Mouse (Mus musculus) cerebellum, postnatal 4 days (tissue): ENCODE data around the gene Tiam1.
A peak's percentile ranks its signal among the peaks of the same experiment; 100 is the strongest.

ENCODE experiments used
- DNase-seq, 2 experiments: peaks; one replicate each; pipeline ENCODE4 v3.0.0; 2022; ENCODE audit warnings: low spot score in 2 of 2, mixed read lengths in 1 of 2

The Tiam1 gene

DNA sequence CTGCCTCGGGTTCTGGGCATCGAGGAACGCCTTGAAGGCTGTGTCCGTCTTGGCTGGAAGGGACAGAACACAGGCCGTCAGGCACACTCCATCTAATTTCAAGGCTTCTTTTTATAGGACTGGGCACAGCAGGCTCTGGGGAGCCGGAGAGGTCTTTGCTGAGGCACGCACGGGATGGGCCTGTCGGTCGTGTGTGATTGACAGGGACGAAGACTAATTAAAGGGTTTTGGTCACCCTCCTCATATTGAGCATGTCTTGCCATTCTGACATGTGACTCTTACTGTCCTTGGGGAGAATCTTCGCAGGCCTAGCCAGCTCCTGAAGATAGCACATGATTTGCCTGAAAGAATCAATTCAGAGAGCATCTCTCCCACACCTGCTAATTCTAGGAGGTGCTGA, 338.4 kb downstream of the Tiam1 start:
- no peak for DNase-seq

DNA sequence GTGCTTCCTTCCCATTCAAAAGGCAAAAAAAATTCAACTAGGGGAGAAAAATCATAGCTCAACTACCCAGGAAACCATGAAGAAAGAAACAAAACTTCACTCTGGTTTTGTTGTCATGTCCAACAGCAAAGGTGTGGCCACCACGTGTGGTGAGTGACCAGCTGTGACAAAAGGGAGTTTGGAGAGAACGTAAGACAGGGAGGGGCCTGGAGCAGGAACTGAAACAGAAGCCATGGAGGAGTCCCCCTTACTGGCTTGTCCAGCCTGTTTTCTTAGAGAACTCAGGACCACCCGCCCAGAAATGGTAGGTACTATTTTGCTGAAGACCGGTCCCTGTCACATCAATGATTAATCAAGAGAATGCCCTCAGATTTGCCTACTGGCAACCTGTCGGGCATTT, 342.1 kb downstream of the Tiam1 start:
- no peak for DNase-seq

DNA sequence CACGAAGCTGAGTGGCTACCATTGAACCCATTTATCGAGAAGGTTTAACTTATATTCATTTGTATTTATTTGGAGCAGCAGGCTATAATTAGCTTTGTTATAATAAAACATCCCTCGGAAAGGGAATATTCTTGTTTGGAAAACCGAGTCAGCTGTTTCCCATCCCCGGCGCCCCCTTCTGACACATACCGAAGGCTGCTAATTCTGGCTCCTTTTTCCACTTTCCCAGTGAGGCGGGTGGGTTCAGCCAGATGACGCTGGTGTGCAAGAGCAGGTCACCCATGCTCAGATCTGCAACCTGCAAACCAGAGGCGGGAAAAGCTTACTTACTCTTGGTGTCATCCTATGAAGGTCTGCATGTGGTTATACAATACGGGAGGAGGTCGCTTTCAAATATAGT, 343.8 kb downstream of the Tiam1 start:
- no peak for DNase-seq

DNA sequence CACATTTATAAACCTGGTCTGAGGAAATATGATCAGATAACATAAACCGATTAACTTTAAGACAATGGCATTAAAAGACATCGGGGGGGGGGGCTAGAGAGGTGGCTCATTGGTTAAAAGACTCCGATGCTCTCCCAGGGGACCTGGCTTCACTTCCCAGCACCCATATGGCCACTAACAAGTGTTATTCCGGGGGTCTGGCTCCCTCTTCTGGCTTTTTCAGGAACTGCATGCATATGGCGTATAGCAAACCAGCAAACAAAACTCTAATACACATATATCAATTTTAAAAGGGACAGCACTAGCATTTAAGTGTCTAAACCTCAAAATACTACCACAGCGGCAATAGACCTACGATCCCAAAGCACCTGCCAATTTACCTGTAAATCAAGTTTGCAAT, 347.0 kb downstream of the Tiam1 start:
- no peak for DNase-seq

DNA sequence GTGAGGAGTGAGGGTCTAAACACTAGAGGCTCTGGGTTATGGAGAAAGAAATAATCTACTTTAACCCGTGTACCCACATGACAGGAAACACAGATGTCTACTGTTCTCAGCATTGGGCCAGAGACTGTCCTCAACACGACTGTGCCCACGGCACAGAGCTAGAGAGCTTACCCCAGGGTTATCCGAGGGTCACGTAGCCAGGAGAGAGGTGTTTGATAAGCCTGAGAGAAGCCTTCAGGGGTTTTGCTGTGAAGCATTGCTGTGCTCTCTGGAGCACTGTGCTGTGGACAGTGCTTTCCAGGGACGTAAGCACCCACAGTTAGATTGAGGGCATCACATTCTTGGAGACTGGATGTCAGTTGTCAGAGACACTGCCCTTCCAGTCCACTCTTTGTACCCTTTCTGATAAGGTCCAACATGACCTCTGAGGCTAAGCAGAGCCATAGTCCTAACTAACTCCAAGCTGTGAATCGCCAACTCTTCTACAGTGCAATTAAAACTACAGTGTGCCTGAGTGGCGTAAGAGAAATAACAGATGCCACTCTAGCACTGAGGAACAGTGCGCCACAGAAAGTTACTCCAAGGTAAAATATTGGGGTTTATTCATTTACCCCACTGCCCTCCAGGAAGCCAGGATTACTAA, 353.7 kb downstream of the Tiam1 start:
- DNase-seq = no peak

DNA sequence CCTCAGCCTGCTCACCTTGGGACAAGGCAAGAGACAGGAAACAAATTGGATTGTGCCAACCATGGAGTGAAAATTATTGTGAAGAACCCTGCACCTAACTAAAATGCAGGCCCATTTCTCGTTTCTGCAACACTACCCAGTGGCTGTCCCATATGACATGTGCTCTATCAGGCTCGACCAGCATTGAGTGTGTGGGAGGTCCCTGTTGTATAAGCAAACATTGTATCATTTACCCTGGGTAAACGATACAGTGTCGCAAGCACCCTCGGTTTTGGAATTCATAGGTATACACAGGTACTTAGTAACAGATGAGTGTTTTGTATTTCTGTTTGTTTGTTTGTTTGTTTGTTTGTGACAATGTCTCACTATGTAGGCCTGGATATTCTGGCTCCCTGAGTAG, 357.8 kb downstream of the Tiam1 start:
- DNase-seq = no peak

DNA sequence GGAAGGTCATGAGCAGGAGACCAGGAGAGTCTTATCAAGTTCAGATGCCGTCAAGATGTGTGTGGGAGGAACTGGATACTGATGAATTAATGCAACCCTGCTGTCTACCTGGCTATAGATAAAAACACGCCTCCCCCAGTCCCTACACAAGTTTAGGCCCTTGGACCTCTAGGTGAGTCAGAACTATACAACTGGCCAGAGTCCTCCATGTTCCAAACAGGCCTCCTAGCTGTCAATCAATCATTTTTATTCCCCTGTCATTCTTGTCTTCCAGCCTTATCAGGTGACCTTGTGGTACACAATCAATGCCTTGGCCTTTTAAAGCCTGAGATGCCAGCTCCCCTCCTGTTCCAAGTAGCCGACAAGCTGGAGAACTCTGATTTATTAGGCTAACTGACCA, 363.9 kb downstream of the Tiam1 start:
- no peak for DNase-seq

DNA sequence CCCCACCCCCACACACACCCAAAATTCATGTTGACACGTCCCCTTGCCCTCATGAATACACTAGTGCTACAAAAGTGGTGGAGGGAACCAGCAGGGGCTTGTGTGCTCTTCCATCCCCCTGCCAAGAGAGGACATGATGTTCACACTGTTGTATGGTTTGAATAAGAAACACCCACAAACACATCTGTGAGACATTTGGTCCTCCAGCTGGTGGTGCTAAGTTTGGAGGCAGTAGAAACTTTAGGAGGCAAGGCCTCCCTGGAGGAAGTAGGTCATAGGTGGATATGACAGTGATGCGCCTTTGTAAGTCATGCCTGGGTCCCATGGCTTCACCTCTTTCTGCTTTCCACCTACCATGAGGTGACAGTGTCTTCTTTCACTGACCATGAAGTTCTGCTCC, 366.1 kb downstream of the Tiam1 start:
- DNase-seq = no peak

DNA sequence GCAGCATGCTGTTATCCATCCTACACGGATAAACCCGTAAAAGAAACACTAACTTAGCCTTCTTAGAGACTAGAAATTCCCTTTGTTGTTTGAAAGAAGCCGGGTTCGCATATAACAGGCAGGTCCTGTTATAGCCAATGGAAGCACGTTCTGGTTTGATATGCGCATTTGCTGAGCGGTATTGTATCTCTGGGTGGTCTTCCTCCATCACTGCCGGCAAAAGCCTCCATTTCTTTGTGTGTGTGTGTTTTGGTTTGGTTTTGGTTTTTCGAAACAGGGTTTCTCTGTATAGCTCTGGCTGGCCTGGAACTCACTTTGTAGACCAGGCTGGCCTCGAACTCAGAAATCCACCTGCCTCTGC, 369.0 kb downstream of the Tiam1 start:
- no peak for DNase-seq

DNA sequence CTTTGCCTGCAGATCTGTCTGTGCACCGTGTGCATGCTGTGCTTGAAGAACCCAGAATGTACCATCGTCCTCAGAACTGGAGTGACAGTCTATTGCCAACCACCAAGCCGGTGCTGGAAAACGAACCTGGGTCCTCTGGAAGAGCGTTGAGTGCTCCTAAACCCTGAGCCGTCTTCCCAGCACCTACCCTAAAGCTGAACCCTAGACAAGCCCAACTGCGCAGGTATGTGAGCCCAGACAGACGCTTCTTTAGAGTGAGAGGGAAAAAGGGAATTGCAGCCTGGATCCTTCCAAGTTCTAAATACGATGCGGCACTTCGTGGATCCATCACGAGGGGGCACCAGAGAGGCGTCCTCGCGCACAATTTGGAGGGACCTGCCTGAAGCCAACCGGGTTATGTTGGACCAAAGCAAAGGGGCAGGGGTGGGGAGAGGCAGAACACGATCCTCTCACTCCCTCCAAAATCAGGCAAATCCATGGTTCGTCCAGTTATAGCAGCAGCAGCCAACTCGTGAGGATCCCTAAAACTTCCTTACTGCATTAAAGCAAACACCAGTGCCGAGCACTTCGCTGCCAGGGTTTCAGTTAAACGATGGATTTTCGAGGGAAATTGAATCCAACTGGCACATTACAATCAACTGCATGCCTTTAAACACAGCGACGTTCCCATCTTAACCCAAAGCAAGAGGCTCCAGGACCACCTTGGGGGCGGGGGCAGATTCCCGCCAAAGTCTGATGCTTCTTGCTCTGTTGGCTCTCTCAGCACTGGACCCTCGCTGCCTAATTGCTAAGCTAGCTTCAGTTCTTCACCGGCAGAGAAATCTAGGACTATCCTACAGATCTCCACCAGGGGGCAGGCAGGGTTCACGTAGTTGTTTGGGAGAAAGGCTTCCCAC, 369.7 kb downstream of the Tiam1 start:
- peak; percentile 91 to 94 for DNase-seq

DNA sequence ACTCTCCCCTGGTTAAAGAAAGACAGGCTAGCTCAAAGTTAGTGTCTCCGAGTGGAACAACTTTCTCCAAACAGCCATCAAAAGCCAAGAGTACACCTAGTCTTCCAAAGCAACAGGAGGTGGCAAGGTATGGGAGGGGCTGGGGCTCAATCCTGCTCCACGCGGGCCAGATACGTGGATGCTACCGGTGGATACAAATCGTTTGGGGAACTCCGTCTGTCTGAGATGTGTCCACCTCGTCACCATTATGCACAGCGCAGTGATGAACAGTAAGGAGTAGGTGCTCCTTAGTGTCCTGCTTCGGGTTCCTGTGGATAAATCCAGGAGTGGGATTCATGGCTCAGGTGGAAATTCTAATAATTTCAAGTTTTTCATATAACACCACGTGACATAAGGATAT, 377.6 kb downstream of the Tiam1 start:
- DNase-seq = no peak

DNA sequence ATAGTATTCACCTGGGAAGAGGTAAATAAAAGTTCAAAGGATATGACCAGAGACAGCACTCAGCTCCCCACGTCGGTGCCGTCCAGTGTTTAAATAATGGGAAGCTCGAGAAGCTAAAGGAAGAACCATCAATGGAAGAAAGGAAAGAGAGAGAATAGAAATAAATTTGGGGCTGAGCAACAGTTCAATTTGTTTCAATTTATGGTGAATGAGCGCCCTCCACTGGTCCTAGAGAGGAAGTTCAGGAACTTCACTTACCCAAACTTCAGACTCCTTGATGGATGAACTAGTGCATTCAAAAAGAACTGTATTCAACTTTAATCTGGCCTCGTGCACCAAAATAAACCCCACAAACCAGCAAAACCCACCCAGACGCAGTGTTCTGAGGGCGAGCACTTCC, 378.1 kb downstream of the Tiam1 start:
- peak in 1 of 2 experiments; percentile 23 for DNase-seq

DNA sequence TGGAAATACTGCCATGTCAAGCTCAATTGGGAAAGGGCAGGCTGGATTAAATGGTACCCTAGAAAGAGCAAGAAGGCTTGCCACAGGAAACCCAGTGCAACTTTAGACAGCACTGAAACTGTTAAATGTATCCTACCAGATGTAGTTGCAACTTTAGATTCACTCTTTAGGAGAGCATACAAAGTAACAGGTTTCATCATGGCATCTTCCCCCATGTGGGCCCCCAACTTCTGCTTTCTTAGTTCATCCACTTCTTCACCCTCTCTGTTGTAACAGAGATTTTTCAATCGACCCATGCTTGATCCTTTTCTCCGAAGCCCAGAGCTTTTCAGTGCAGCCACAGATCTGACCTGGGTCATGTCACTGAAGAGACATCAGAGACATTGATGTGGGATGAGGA, 379.8 kb downstream of the Tiam1 start:
- no peak for DNase-seq

DNA sequence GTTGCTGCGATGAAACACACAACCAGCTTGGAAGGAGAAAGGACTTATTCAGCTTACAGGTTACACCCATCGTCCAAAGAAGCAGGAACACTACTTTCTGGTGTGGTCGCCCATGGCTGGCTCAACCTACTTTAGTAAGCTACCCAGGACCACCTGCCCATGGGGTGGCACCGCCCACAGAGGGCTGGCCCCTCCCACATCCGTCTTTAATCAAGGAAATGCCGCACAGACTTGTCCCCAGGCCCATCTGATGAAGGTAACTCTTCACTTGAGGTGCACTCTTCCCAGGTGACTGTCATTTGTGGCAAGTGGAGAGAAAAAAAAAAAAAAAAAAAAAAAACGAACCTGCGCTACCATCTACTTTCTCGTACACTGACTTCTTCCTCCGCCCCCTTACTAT, 381.0 kb downstream of the Tiam1 start:
- no peak for DNase-seq

DNA sequence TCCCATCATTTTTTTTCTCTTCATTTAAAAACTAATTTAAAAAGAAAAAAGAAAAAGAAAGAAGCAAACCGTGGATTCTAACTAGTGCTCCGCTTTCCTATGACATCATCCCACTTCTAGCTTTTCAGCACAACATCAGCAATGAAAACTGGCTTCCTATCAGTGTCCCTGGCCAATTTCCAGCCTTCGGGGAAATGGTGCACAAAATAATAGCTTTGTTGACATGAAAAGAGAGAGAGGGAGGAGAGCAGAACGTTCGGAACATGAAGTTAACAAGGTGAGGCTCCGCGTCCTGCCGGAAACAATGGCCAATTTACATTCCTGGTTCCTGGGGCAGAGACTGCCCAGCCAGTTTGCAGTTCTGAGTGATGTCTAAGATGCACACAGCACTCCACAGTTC, 381.5 kb downstream of the Tiam1 start:
- DNase-seq = no peak

DNA sequence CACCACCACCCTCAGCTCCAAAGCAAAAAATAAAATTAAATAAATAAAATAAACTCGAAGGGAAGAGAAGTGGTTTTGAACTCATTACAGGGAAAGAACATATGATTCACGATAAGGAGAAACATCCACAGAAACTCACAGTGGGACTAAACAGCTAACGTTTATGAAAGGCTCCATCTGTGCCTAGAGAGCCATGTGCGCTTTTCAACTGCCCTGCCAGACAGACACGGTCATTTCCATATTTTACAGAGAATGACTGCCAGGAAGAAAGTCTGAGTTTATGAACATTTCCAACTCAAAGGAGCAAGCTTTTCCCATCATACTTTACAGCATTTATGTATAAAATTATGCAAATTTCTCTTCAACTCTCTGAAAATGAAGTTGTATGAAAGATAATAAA, 386.2 kb downstream of the Tiam1 start:
- no peak for DNase-seq

DNA sequence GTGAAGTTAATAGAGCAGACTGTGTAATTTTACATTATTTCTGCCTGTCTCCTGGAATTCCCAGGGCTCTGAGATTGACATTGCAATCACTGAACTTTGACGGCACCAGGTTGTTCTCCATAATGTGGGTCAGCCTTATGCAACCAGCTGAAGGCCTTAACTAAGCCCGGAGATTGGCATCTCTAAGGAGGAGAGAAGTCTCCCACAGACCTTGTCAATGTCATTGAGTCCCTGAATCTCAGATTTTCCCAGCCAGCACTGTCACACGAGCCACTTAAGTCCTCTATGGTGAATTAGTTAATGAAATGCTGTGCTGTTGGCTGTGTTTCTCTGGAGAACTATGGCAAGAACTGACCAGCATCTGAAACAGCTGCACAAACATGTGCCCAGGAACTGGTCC, 388.9 kb downstream of the Tiam1 start:
- DNase-seq = no peak

DNA sequence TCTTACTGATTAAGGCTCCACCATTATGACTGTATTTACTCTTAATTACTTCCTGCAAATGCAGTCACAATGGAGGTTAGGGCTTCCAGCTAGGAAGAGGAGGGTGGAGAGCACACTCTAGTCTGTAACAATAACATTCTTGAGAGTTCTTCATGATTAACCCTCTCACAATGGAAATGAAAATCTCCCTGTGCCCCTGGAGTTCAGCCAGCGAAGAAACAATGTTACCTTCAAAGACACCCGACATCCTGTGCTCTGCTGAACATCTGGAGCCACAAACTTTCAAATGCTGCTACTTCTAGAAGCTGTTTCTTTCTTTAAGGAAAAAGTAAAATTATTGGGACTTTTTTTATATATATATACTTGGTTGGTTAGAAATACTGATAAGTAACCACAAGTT, 395.7 kb downstream of the Tiam1 start:
- no peak for DNase-seq

DNA sequence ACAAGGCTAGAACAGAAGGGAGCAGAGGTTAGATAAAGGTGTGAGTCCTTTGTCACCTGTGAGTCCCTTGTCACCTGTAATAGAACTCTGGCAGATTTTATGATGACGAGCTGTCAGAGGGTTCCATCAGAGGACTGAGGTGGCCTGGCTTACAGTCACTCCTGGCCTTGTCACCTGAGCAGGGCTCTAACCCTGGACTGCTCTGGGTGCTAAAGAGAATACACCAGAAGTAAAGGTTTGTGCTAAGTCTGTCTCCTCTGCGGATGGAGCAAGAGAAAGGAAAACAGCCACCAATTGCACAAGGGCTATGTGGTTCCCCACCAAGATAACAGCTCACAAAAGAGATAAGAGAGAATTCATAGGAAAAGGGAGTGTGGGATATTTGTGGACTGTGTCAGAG, 404.0 kb downstream of the Tiam1 start:
- DNase-seq = no peak

DNA sequence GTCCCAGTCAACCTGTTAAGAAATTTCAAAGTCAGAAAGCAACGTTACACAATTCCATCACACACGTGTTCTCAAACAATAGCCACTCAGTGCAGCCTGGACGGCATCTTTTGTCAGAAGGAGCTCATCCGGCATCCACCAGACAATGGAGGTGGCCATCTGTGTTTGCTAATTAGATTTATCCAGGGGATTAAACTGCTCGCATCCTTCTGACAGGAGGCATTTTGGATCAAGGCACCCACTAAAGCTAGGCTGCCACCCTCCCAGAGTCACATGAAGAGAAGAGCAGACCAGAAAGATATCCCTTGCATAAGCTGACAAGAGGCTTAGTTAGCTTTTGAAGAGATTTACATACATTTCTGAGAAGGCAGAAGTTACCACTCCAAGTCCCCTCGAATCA, 404.6 kb downstream of the Tiam1 start:
- DNase-seq = no peak
